Mouse (Mus musculus) E14TG2a.4 (cell line): Measurements from ENCODE around the gene Rtn4r.

ENCODE experiments used
- H3K27me3 ChIP-seq: 2 replicates; pipeline ENCODE4 v1.6.1; 2014; ENCODE audit warnings: low read length, control low read depth; ENCODE audit not compliant: insufficient read depth
- H3K36me3 ChIP-seq: 2 replicates; pipeline ENCODE4 v1.6.1; 2014; ENCODE audit warnings: low read length, control low read depth; ENCODE audit not compliant: insufficient read depth
- H3K4me1 ChIP-seq: replicated peaks from 2 replicates; pipeline ENCODE4 v1.6.1; 2014; ENCODE audit warnings: low read depth, low read length, control low read depth
- H3K4me3 ChIP-seq: replicated peaks from 2 replicates; pipeline ENCODE4 v1.5.1; 2014; ENCODE audit warnings: mild to moderate bottlenecking, low read length
- H3K9me3 ChIP-seq: 2 replicates; pipeline ENCODE4 v1.6.1; 2014; ENCODE audit warnings: low read length, control low read depth
- CTCF ChIP-seq: conservative IDR thresholded peaks from 2 replicates; pipeline ENCODE4 v1.5.1; 2014; ENCODE audit warnings: low read length
- NANOG ChIP-seq: IDR thresholded peaks from 2 replicates; pipeline ENCODE4 v1.6.1; 2014; ENCODE audit warnings: borderline replicate concordance, low read length, mixed read lengths
- POU5F1 ChIP-seq: IDR thresholded peaks from 2 replicates; pipeline ENCODE4 v1.6.1; 2014; ENCODE audit warnings: low read length, borderline replicate concordance

The Rtn4r gene

DNA sequence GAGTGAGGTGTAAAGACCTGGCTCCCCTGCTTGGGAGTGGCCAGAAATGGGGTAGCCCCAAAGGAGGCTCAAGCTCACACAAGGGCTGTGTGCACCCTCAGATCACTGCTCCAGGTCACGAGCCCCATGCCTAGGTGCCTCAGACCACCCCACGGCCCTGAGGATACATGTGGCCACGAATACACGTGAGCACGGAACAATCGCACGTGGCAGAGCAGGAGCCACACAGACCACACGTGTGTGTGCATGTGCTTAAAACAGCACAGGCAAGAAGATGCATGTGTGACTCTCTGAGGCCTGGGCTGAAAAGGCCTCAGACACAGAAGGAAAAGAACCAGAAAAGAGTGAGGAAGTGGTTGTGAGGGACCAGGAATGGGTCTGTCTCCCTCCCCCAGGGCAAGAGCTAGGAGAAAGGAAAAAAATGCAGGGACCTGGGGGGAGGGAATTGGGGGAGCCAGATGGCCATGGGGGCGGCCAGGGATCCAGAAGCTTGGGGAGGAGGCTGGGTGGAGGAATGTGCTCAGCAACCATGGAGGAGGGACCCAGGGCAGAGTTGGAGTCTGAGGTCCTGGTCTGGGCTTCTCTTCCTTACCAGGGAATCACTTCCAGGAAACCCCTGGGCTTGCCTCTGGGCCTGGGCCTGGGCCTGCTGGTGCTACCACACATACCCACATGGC lies 25.5 kb downstream of the Rtn4r start:
- Histone ChIP-seq H3K4me3 (no peak overlapping the region), H3K9me3 (no peaks in the 10 kb centered on the region), H3K4me1 (peaks cover 50% of the 10 kb centered on the region), H3K27me3 (peaks cover 52% of the 10 kb centered on the region), H3K36me3 (no peaks in the 10 kb centered on the region)
- TF ChIP-seq CTCF (no peak), NANOG (no peak), POU5F1 (no peak)

DNA sequence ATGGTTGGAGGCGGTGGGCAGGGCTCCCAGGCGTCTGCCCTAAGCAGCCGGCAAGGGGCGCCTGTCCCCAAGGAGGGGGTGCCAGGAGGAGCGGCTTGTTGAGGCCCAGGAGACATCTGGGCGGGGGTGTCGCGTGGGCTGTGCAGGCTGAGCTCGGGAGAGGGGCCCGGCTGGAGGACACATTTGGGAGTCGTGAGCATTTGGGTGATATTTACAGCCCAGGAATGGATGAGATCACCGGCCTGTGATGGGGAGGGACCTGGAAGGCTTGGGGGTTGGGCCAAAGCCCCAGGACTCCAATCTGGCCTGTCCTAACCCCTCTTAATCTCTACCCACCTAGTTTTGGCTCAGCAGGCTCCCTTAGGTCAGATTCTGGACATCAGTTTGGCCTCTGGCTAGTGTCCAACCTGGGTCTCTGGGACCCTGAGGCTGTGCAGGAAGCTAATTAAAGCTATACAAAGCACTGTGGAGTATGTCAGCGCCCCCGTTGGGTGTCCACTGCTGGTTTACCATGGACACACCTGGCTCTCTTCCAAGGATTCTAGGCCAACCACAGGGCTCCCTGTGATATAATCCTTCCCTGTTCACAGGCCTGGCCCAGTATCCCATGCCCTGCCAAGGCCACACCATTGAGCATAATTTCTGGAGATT lies 27.2 kb downstream of the Rtn4r start:
- TF ChIP-seq POU5F1: no peak
- no peak for TF ChIP-seq NANOG
- no peak for TF ChIP-seq CTCF
- peaks cover 64% of the 10 kb centered on the region for H3K27me3 ChIP-seq
- H3K9me3 ChIP-seq: no peaks in the 10 kb centered on the region
- 0 out of 2 replicates have a peak overlapping the region, but pooled peaks have one; percentile 13 for H3K4me3 ChIP-seq
- peaks cover 32% of the 10 kb centered on the region for H3K4me1 ChIP-seq
- no peaks in the 10 kb centered on the region for H3K36me3 ChIP-seq

DNA sequence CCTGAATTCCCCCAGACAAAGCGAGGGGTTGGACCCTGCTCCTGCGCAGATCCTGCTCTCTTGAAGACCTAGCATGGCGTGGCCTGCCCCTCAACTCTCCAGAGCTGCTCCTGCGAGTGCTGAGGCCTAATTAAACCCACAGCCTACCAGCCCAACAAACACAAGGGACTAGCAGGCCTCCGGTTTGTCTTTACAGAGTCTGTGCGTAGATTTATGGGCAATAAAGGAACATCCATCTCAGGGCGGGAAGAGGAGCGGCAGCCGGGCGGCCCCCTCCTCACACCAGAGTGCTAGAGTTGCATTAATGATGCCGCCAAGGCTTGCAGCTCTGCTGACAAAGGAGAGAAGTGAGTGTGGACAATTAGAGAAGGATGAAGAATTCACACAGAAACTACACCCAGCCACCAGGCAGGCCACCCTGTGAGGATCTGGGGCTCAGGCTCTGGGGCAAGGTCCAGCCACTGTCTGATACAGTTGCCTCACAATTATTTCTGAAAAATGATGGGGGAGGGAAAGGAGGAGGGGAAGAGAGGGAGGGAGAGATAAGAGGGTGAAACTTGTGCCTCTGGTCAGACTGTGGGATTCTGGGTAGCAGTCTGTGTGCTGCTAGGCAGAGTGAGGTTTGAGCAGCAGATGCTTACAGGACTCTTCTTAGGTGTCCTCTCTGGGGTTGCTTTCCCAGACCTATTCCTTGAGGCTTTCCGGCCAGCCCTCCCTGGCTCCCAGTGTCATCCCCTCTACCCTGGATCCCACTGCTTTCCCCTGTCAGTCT lies 29.3 kb downstream of the Rtn4r start:
- no peaks in the 10 kb centered on the region for H3K9me3 ChIP-seq
- peaks cover 18% of the 10 kb centered on the region for H3K4me1 ChIP-seq
- TF ChIP-seq CTCF: no peak
- TF ChIP-seq POU5F1: no peak
- TF ChIP-seq NANOG: no peak
- no peaks in the 10 kb centered on the region for H3K36me3 ChIP-seq
- H3K27me3 ChIP-seq: peaks cover 73% of the 10 kb centered on the region
- no peak overlapping the region for H3K4me3 ChIP-seq

DNA sequence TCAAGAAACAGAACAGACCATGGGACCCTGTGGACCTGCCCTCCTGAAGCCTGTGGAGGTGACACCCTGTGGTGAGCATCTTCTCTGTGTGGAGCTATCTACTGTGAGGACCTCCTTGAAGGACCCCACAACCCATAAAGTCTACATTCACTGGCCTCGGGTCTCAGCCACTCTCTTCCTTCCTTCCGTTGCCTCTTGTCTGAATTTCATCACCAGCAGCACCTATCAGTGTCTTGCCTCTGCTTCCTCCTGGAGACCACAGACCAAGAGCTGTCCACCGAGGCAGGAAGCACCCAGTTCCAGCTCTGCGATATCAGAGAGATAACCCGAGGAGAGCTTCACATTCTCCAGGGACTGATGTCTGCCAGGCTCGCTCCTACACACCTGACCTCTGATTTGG lies 31.8 kb downstream of the Rtn4r start:
- H3K4me1 ChIP-seq: peaks cover 6% of the 10 kb centered on the region; the same call in 1 of the 2 replicates
- no peaks in the 10 kb centered on the region for H3K9me3 ChIP-seq
- peaks cover 79% of the 10 kb centered on the region for H3K27me3 ChIP-seq
- H3K4me3 ChIP-seq: no peak overlapping the region
- no peak for TF ChIP-seq POU5F1
- no peak for TF ChIP-seq NANOG
- TF ChIP-seq CTCF: no peak
- no peaks in the 10 kb centered on the region for H3K36me3 ChIP-seq

DNA sequence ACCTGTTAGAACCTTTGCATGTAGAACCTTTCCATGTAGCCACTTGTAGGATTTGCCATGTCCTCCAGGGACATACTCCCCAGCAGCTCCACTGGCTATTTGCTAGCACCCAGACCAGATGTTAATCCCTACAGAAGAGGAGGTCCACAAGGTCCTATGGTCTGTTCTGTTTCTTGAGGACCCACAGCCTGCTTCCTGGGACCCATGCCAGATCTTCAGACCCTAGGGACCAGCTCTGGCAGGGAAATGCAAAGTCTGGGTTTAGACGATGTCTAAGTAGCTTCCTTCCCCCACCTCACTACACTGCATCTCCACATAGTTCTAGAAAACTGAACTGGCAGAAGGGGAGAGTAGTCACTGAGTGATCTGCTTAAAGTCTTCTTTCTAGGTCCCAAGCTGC lies 32.3 kb downstream of the Rtn4r start:
- no peak for TF ChIP-seq CTCF
- TF ChIP-seq POU5F1: no peak
- no peak for TF ChIP-seq NANOG
- Histone ChIP-seq H3K4me1 (peaks cover 2% of the 10 kb centered on the region; the same call in 1 of the 2 replicates), H3K4me3 (no peak overlapping the region), H3K9me3 (no peaks in the 10 kb centered on the region), H3K27me3 (peaks cover 82% of the 10 kb centered on the region), H3K36me3 (no peaks in the 10 kb centered on the region)

DNA sequence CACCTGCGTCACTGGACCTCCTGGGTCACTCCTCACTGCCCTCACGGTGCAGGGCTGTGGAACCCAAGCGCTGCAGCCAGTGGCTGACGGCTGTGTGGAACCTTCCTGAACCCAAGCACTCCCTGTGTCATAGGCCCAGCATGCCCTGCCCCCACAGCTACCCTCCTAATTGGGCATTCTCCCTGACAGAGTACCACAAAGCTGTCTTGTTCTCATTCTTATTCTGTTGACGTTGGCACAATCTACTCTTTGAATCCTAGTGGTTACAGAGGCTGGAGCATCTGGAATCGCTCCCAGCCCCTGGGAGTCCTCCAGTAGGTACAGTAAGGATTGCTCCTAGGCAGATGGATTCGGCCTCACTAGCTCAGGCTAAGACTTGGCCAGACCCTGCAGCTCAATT lies 33.1 kb downstream of the Rtn4r start:
- Histone ChIP-seq H3K4me3 (no peak overlapping the region), H3K36me3 (no peaks in the 10 kb centered on the region), H3K4me1 (no peaks in the 10 kb centered on the region; the same call in 1 of the 2 replicates), H3K27me3 (peaks cover 78% of the 10 kb centered on the region), H3K9me3 (no peaks in the 10 kb centered on the region)
- TF ChIP-seq POU5F1 (no peak), CTCF (no peak), NANOG (no peak)

DNA sequence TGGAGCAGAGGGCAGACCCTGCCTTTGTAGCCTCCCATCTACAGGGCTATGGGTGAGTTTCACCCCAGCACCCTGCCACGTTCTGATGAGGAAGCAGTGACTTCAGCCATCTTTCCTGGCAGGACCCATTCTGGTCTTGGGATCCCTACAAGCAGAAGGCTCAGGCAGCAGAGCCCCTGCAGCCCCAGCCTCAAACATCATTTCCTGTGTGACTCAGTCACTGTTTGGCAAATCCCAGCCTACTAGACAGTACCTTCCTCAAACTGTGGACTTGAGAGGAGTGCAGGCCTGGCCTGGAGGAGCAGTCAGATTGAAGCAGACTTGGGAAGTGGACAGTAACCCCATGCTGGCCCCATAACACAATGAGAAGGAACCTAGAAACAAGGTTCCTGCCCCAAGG lies 33.7 kb downstream of the Rtn4r start:
- H3K4me3 ChIP-seq: no peak overlapping the region
- no peaks in the 10 kb centered on the region; the same call in 1 of the 2 replicates for H3K4me1 ChIP-seq
- H3K36me3 ChIP-seq: no peaks in the 10 kb centered on the region
- H3K9me3 ChIP-seq: no peaks in the 10 kb centered on the region
- H3K27me3 ChIP-seq: peaks cover 77% of the 10 kb centered on the region
- TF ChIP-seq NANOG: no peak
- TF ChIP-seq POU5F1: no peak
- TF ChIP-seq CTCF: no peak

DNA sequence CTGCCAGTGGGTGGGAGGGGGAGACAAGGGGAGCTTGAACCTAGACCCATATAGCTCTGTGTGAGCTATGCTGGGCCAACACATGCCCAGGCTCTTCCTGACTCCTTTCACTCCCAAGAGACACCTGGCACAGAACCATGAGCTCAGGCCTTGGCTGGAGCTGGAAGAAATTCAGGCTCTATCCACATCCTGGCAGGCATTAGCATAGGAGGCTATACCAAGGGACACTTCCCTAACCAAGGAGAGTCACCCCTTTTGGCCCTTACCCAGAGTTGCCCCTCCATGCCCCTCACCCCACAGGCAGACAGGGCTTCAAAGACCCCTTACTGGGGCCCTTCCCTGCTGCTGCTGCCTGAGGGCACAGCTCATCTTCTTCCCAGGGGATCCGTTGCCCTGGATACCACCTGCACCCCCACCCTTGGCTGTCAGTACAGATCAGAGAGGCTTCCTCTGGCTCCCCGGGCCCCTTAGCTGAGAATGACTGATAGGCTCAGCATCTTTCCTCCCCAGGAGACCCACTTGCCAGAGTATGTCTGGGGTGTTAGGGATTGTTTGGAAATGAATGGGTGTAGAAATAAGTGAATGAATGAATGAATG lies 37.3 kb downstream of the Rtn4r start:
- no peaks in the 10 kb centered on the region for H3K9me3 ChIP-seq
- no peak for TF ChIP-seq CTCF
- TF ChIP-seq POU5F1: no peak
- TF ChIP-seq NANOG: no peak
- peaks cover 43% of the 10 kb centered on the region for H3K27me3 ChIP-seq
- H3K4me3 ChIP-seq: no peak overlapping the region
- no peaks in the 10 kb centered on the region for H3K36me3 ChIP-seq
- no peaks in the 10 kb centered on the region for H3K4me1 ChIP-seq
